Mouse (Mus musculus): ENCODE measurements around the gene Fam118a.
"Not testable (repeated sequence)": the region's sequence is repeated elsewhere in the genome, so short reads cannot be mapped to it uniquely, and the experiment has no call there.

The Fam118a gene

DNA sequence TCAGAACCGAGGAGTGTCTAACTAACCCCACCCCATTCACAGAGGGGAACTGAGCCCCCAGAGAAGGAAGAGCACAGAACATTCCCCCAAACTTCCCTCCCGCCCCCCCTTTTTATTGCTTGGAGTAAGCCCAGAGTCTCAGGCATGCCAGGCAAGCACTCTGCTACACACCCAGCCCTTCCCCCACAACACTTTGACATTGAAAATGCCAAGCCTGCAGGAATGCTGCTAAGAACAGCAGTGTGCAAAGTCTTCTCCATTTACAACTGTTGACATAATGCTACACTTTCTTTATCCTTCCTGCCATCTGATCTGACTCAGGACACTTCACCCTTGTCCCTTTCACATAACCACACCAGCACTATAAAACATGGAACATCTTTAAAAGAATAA, 16.1 kb upstream of the Fam118a start:
- no peak for DNase-seq (ENCODE audit: low read depth, low spot score)

- DNase-seq (ENCODE audit: low read depth, low spot score) = peak; percentile 67
Observed at GRCm38 (mm10) chr15:85015771-85016170, 13.0 kb upstream of the Fam118a start.

GRCm38 (mm10) chr15:85016951-85017664, 11.6 kb upstream of the Fam118a start, which contains the start of gene Upk3a:
Upk3a (plus strand) TSS chr15:85017141.
- DNase-seq (ENCODE audit: low read depth, low spot score) = no peak

- DNase-seq (ENCODE audit: low read depth, low spot score) = no peak
Observed at GRCm38 (mm10) chr15:85022211-85022610, 6.5 kb upstream of the Fam118a start.

- DNase-seq (ENCODE audit: low read depth, low spot score) = no peak
Observed at GRCm38 (mm10) chr15:85026197-85026596, 2.6 kb upstream of the Fam118a start.

GRCm38 (mm10) chr15:85027740-85028139, 1.0 kb upstream of the Fam118a start:
- no peak for DNase-seq (ENCODE audit: low read depth, low spot score)

DNA sequence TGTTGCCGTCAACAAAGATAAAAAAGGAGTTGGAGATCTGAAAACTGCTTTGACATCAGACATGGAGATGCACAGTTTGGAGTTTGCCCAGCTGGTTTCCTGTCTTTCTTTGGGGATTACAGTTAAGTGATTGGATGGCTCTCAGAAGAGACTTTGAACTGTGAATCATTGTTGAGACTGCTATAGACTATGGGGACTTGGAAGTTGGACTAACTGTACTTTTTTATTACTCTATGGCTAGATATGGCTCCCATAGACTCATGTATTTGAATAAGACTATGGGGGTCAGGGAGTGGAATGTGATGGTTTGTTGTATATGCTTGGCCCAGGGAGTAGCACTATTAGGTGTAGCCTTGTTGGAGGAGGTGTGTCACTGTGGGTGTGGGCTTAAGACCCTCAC, 1.9 kb downstream of the Fam118a start:
- not testable (repeated sequence) for DNase-seq (ENCODE audit: low read depth, low spot score)

DNA sequence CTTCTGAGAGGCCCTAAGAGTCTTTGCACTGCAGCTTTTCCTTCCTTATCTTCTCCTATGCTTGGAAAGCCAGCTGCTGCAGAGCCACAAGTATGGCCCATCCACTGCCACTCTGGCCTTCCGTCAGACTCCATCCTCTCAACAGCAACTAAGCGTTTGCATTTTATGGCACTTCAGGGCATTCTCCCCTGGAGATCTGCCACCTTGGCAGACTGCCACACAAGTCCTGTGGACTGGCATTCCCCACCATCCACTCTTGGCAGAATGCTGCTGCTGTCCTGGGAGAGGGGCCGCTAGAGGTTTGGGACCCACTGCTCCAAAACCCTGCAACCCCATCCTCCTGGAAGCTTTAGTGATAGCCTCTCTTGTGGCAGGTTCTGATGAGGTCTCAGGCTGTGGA, 3.1 kb downstream of the Fam118a start:
- no peak for DNase-seq (ENCODE audit: low read depth, low spot score)

DNA sequence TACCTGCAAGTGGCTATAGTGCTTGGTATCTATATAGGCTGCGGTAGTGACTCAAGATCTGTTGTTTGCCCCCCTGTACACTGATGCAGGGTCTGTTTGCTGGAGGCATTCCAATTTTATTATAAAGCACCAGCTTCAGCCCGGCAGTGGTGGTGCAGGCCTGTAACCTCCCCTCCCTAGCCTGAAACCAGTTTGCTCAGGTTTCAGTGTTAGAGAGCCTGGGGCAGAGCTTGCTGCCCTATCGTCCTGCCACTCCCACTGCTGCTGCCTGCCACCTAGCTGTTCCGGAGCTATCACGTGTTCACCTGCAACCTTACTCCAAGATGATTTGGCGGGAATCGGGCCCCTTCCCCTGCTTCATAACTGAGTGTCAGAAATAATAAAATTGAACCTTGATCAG, 5.2 kb downstream of the Fam118a start:
- not testable (repeated sequence) for DNase-seq (ENCODE audit: low read depth, low spot score)

DNA sequence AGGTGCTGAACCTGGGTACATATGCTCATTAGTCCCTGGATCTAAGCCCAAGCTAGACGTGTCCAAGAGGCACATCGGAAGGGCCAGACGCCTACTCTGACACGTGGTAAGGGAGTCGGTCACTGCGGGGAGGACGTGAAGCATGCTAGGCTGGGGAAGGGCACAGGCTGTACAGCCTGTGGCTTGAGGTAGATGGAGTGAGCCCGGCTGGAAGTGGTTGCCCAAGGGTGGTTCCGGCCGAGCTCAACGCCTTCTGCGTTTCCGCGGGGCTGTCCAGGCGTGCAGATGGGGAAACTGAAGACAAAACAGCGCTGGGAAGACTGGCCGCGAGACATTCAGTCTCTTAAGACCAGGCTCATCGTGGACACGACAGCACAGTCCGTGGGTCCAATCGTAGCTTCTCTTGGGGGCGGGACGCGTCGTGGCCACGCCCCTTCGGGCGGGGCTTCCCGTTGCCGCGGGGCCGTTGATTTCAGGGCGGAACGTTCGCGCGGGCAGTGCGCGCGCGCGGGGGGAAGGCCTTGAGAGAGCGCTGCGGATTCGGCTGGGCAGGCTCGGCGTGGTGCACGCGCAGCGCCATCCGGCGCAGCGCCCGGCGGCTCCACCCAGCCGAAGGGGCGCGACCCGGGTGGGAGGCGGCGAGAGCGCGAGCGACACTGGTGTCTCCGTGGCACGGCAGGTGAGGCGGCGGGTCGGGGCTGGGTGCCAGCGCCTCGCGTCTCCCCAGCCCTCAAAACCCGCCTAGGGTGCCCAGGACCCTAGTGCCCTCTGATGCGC, 8.0 kb downstream of the Fam118a start:
- DNase-seq (ENCODE audit: low read depth, low spot score) = peak; percentile 86

- no peak for DNase-seq (ENCODE audit: low read depth, low spot score)
Observed at GRCm38 (mm10) chr15:85037343-85037690, 8.6 kb downstream of the Fam118a start.

DNA sequence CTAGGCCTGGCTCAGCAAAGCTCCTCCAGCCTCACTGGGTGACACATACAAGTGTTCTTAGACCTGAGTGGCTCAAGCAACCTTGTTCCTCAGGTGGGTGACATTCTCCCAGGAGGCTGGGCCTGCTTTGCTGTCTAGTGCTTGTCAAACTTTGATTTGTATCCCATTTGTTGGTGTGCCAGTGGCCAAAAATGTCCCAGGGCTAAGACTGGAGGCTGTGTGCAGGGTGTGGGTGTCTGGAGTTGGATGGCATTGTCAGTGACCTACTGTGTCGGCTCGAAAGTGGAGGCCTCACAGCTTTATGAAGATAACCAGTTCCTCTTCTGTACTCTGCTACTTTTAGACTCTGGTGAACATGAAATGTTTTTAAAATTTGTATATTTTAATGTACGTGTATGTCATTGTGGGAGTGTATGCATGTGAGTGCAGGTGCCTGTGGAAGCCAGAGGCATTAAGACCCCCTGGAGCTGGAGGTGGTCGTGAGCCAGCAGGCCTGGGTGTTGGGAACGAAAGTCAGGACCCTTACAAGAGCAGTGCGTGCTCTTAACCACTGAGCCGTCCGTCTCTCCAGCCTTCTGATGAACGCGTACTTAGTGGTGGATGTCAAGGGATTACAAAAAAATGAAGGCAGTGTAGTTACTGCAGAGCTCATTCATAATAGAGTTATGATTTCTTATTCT, 12.9 kb downstream of the Fam118a start:
- no peak for DNase-seq (ENCODE audit: low read depth, low spot score)

DNA sequence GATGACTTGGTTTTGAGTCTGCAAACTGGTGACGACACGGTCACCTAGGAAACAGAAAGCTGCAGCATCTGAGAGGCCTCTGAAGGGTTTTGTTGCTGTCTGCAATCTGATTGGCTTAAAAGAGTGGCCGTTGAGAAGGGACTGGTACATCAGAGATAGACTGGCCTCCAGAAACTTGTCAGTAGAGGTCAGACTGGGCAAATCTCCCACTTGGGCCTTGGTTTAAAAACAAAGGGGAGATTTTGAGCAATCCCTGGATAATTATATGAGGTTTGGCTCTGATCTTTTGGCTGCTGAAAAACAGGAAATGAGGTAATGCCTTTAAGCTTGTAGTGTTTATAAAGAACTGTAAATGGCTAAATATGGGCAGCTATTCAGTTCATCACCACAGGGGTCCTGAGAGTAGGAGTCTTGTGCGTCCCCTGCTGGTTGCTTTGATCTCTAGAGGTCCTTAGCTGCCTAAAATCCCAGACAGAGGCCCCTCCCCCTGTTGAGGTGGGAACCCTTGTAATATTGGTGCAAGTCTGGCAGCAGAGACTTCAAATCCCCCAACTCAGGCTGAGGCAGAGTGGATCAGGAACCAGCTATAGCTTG, 13.7 kb downstream of the Fam118a start:
- DNase-seq (ENCODE audit: low read depth, low spot score) = peak; percentile 66

GRCm38 (mm10) chr15:85043116-85043515, 14.4 kb downstream of the Fam118a start:
- DNase-seq (ENCODE audit: low read depth, low spot score) = no peak

DNA sequence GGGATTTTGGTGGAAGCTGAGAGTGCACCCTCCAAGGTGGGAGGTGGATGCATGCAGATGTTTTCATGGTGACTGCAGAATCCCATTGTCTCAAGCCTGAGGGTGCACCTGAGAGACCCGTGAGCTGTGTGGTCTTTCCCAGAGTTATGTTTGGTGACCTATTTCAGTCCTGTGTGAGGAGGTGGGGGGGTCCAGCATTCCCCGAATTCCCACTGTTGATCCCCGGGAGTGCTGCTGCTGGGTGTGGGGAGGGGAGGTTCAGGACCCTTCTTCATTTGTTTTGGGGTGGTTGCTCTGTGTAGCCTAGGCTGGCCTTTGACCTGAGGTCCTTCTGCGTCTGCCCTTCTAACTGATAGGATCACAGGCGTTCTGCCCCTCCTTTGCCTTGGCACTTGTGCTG, 15.0 kb downstream of the Fam118a start:
- DNase-seq (ENCODE audit: low read depth, low spot score) = no peak

- no peak for DNase-seq (ENCODE audit: low read depth, low spot score)
Observed at GRCm38 (mm10) chr15:85046230-85046950, 17.6 kb downstream of the Fam118a start.

DNA sequence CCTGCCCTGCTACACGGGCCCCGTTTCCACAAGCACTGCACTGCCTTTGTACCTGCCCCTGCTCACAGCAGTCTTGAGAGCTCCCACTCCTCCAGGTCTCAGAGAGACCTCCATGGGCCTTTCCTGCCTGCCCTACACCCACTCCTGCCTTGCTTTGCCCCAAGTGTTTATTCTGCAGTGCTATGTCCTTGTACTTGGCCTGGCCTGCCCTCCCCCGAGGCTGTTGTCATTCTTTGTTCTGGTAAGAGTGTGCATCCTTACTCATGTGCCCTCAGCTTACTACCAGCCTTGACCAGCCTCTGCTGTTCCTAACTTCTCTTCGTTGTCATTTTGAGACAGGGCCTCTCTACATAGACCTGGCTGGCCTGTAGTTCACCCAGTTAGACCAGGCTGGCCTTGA, 19.1 kb downstream of the Fam118a start:
- no peak for DNase-seq (ENCODE audit: low read depth, low spot score)

DNA sequence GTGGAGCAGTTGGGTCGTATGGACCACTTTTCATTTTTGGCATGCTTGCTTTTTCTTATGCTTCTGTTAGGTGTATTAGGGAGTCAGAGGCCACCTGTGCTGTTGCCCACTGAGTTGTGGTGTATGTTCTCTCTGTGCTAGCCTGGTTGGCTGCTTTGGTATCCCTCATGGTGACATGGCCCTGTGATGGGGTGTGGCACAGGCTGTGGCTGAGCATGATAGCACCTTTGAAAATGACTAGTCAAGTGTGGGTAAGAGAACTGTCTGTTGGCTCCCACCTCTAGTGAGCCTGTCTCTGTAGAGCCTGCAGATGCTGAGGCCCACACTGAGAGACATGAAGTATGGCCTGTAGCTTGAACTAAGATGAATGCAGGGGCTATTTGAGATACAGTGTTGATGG, 21.0 kb downstream of the Fam118a start:
- no peak for DNase-seq (ENCODE audit: low read depth, low spot score)

GRCm38 (mm10) chr15:85054098-85054497, 25.4 kb downstream of the Fam118a start:
- DNase-seq (ENCODE audit: low read depth, low spot score) = no peak

DNA sequence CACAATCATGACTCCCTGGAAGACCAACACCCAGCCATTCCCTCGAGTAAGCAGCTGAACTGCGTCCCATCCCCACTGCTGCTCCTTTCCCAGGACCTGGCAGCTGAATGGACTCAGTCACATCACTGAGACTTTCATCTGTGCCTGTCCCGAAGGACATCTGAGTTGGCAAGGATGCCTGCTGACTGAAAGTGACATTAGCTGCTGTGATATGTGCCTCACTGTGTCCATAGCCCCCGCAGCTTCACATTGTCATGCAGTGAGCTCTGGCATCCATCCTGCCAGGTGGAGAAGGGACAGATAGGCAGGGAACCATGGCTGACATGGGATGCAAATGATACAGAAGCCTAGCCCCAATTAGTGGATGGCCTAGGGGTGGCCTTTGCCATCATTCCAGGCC, 26.4 kb downstream of the Fam118a start:
- no peak for DNase-seq (ENCODE audit: low read depth, low spot score)

- DNase-seq (ENCODE audit: low read depth, low spot score) = no peak
Observed at GRCm38 (mm10) chr15:85063421-85063820, 34.7 kb downstream of the Fam118a start.

DNA sequence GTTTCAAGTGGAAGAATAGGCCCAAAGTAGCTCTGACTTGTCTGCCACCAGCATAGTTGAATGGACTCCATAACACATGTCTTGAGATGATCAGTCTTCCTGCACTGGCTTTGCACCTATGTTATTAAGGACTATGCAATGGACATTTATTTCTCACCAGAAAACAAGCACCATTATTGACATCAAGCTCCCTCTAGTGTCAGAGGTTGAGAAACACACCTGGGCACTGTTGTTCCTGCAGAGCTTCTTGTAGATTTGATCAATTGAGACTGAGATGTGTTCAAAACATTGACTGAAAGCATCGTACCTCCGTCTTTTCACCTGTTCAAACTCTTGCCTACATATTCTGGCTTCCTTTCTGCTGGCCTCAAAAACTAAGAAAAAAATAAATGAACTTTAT, 41.8 kb downstream of the Fam118a start:
- peak; percentile 8 for DNase-seq (ENCODE audit: low read depth, low spot score)

Data from brain, embryonic 18.5 days (tissue).